Mouse (Mus musculus) neural tube, embryonic 11.5 days (tissue): ENCODE data around the gene Peli2. TPM values are rescaled to one million over a fixed set of nuclear protein-coding genes. Genes with fewer than 3 reads are reported as not detected.

Experiments
- ATAC-seq: fragments of 200-750 bp; cut with Nextera tagmentation; 2 replicates; pipeline ENCODE4 v1.8.0; 2017; ENCODE audit warnings: moderate number of reproducible peaks, mild to moderate bottlenecking, moderate TSS enrichment, moderate library complexity; ENCODE audit not compliant: insufficient read depth, low FRiP score, low TSS enrichment
- DNase-seq: peaks from one replicate; pipeline ENCODE4 v3.0.0-alpha.2; 2015; ENCODE audit warnings: low spot score
- H3K27ac ChIP-seq: fragments of 300-500 bp; sonication (generic); 2 replicates; pipeline ENCODE4 v1.5.1; 2014; ENCODE audit warnings: low read depth, mild to moderate bottlenecking, low read length
- H3K27me3 ChIP-seq: fragments of 300-500 bp; sonication (generic); 2 replicates; pipeline ENCODE4 v1.6.1; 2014; ENCODE audit warnings: mild to moderate bottlenecking, low read length, mixed read lengths; ENCODE audit not compliant: control insufficient read depth, insufficient read depth
- H3K36me3 ChIP-seq: fragments of 300-500 bp; sonication (generic); 2 replicates; pipeline ENCODE4 v1.6.1; 2014; ENCODE audit warnings: mild to moderate bottlenecking, low read length, moderate library complexity, mixed read lengths; ENCODE audit not compliant: control insufficient read depth, insufficient read depth
- H3K4me1 ChIP-seq: fragments of 300-500 bp; sonication (generic); 2 replicates; pipeline ENCODE4 v1.6.1; 2014; ENCODE audit warnings: low read length, mixed read lengths; ENCODE audit not compliant: control insufficient read depth, insufficient read depth
- H3K4me2 ChIP-seq: fragments of 300-500 bp; sonication (generic); 2 replicates; pipeline ENCODE4 v1.6.1; 2014; ENCODE audit warnings: low read depth, mild to moderate bottlenecking, moderate library complexity
- H3K4me3 ChIP-seq: fragments of 300-500 bp; sonication (generic); 2 replicates; pipeline ENCODE4 v1.5.1; 2014; ENCODE audit warnings: low read depth, low read length
- H3K9ac ChIP-seq: fragments of 300-500 bp; sonication (generic); 2 replicates; pipeline ENCODE4 v1.6.1; 2014; ENCODE audit warnings: mild to moderate bottlenecking, low read length
- H3K9me3 ChIP-seq: fragments of 300-500 bp; sonication (generic); 2 replicates; pipeline ENCODE4 v1.6.1; 2016; ENCODE audit warnings: low read length; ENCODE audit not compliant: control insufficient read depth
- WGBS: fragments of 180-500 bp; shearing (Covaris S2); extraction: QIAGEN DNeasy Blood & Tissue Kit; methylation state at CpG from one replicate; pipeline ENCODE4 v1.1.7; 2014; 5-methylcytosine and 5-hydroxymethylcytosine counted together
- polyA plus RNA-seq: library from polyadenylated mRNA; unstranded; fragments of >200 nt; fragmentation: Nextera tagmentation; extraction: Ambion mirVana; gene quantifications from 2 replicates; pipeline ENCODE4 v1.2.1, GENCODE M21; 2014

Gene Peli2
- polyA plus RNA-seq, 1 experiment from 2014 or later, result 18.7 TPM

DNA sequence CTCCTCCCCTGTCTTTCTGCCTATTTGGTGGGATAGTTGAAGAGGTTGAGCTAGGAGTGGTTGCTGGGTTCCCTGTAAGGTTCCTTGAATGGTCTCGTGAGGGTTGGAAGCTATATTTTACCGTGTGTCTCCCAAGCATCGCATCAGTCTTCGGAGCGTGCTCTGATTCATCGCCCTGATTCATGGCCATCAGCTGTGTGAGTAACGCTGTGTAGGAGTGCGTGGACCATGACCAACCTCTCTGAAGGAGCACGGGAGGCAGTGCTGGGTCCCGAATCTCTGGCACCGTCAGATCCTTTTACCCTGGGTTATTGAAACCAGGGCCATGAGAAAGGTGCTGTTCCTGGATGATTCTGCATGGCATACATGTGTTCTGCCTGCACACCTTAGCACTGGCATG lies 92.2 kb downstream of the Peli2 start:
- Histone ChIP-seq H3K27me3 (no peaks in the 10 kb centered on the region), H3K4me1 (no peaks in the 10 kb centered on the region; the same call in 1 of the 2 replicates), H3K9me3 (no peaks in the 10 kb centered on the region), H3K27ac (no peak overlapping the region), H3K4me3 (no peak overlapping the region), H3K36me3 (no peaks in the 10 kb centered on the region), H3K9ac (no peak overlapping the region), H3K4me2 (no peak overlapping the region)
- DNase-seq (no peak), ATAC-seq (no peak)
- WGBS, result 84% methylated on average over 11 of the region's 11 CpGs

DNA sequence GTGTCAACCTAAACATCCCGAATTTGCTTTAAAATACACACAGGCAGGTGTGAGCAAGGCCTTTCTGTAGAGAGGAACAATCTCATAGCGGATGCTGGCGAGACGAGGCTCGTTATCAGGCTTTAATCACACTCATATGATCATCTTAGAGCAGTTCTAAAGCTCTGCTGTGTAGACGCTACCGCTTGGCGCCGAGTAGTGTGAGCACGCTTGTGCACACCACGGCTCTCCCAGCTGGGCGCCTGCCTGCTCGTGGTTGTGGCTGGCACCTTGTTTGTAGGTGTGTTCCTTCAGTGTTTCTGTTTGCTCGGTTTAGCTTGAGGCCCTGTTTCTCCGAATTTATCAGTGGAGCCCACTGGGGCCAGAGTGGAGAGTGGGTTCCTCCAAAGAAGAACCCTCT lies 93.0 kb downstream of the Peli2 start:
- Histone ChIP-seq H3K27me3 (no peaks in the 10 kb centered on the region), H3K4me3 (no peak overlapping the region), H3K27ac (no peak overlapping the region), H3K36me3 (no peaks in the 10 kb centered on the region), H3K4me2 (no peak overlapping the region), H3K9ac (no peak overlapping the region), H3K9me3 (no peaks in the 10 kb centered on the region), H3K4me1 (no peaks in the 10 kb centered on the region)
- ATAC-seq (no peak), DNase-seq (no peak)
- 93% methylated on average over 15 of the region's 15 CpGs for WGBS

DNA sequence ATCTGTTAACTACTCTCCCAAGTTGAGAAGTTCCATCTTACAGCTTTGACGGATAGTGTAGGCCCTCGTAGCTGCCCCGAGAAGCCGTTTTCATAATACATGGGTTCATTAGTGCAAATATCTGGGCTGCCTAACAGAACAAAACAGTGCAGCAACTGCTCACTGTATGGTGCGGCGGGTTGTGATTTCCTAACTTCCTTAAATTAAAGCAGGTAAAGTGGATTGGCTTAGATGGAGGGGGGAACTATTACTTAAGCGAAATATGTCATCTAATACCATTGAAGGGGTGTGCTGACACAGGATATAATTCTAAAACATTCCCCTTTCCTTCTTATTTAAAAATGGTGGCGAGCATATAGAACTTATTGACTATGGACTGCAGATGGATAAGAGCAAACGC lies 101.4 kb downstream of the Peli2 start:
- H3K27me3 ChIP-seq, result no peaks in the 10 kb centered on the region
- no peak overlapping the region for H3K4me2 ChIP-seq
- WGBS, result 87% methylated on average over 9 of the region's 9 CpGs
- no peak overlapping the region for H3K4me3 ChIP-seq
- DNase-seq, result no peak
- no peak overlapping the region for H3K27ac ChIP-seq
- ATAC-seq, result no peak
- H3K36me3 ChIP-seq, result no peaks in the 10 kb centered on the region
- no peaks in the 10 kb centered on the region for H3K9me3 ChIP-seq
- 0 out of 2 replicates have a peak, but pooled peaks cover 3% of the 10 kb centered on the region for H3K4me1 ChIP-seq
- no peak overlapping the region for H3K9ac ChIP-seq

DNA sequence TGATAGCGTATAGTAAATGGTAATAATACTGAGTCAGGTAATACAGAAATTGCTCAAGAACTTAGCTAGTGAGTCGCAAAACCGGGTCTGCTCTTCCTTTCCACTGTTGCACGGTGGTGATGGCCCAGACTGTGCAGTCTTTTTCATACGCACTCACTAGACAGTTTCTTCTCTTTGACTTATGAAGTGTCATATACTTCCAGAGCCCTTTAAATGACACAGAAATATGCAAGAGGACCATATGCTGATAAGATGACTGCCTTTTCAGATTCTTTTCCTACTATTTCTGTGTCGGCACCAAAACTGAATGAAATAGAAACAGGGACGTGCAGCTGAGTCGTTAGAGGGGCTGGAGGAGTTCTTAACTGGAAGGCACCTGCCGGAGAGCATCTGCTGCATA lies 102.1 kb downstream of the Peli2 start:
- Histone ChIP-seq H3K4me1 (0 out of 2 replicates have a peak, but pooled peaks cover 3% of the 10 kb centered on the region), H3K9ac (no peak overlapping the region), H3K4me3 (no peak overlapping the region), H3K27ac (no peak overlapping the region), H3K36me3 (no peaks in the 10 kb centered on the region), H3K4me2 (no peak overlapping the region), H3K9me3 (no peaks in the 10 kb centered on the region), H3K27me3 (no peaks in the 10 kb centered on the region)
- WGBS, result 89% methylated on average over 9 of the region's 9 CpGs
- no peak for DNase-seq
- ATAC-seq, result no peak

DNA sequence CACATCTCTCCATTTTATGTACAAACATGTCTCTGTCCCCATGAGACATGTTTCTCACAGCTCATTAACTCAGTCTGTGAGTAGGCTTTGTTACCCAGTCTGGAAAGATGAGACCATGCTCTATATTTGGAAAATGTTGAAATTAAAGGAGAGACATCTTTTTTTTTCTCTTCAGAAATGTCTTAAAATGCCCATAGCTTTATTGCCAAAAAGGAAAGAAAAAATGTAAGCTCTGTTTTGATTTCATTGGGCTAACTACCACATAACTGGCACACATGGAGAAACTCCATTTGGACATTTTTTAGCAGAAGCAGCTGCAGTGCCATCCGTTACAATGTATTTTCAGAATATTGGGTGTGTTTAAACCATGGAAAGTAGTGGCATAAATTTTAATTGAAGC lies 103.6 kb downstream of the Peli2 start:
- Histone ChIP-seq H3K4me3 (no peak overlapping the region), H3K4me2 (no peak overlapping the region), H3K9ac (no peak overlapping the region), H3K9me3 (no peaks in the 10 kb centered on the region), H3K27me3 (no peaks in the 10 kb centered on the region), H3K4me1 (0 out of 2 replicates have a peak, but pooled peaks cover 3% of the 10 kb centered on the region), H3K27ac (no peak overlapping the region), H3K36me3 (no peaks in the 10 kb centered on the region)
- 90% methylated on average over 1 of the region's 1 CpGs for WGBS
- DNase-seq, result no peak
- ATAC-seq, result no peak

DNA sequence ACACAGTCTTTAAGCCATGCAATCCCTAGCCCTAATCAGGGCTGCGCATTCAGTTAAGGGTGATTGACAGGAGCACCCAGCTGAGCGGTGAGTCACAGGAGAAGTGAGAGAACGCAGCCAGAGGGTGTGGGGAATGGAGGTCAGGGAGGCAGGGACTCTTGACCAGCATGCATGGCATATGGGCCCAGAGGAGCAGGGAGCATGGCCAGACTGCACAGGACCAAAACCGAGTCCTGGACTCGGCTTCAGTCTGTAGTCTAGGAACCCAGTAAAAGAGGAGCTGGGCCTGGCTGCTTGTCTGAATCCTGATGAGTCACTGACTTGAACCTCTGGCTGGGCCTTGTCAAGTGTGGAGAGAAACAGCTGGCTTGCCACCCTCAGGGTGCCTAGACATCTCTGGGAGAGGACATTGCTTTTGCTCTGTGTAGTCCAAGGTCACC lies 104.3 kb downstream of the Peli2 start:
- 0 out of 2 replicates have a peak, but pooled peaks cover 3% of the 10 kb centered on the region for H3K4me1 ChIP-seq
- ATAC-seq, result no peak
- H3K36me3 ChIP-seq, result no peaks in the 10 kb centered on the region
- no peaks in the 10 kb centered on the region for H3K9me3 ChIP-seq
- no peaks in the 10 kb centered on the region for H3K27me3 ChIP-seq
- H3K4me3 ChIP-seq, result no peak overlapping the region
- no peak overlapping the region for H3K27ac ChIP-seq
- H3K4me2 ChIP-seq, result no peak overlapping the region
- H3K9ac ChIP-seq, result no peak overlapping the region
- no peak for DNase-seq
- WGBS, result 56% methylated on average over 5 of the region's 5 CpGs

DNA sequence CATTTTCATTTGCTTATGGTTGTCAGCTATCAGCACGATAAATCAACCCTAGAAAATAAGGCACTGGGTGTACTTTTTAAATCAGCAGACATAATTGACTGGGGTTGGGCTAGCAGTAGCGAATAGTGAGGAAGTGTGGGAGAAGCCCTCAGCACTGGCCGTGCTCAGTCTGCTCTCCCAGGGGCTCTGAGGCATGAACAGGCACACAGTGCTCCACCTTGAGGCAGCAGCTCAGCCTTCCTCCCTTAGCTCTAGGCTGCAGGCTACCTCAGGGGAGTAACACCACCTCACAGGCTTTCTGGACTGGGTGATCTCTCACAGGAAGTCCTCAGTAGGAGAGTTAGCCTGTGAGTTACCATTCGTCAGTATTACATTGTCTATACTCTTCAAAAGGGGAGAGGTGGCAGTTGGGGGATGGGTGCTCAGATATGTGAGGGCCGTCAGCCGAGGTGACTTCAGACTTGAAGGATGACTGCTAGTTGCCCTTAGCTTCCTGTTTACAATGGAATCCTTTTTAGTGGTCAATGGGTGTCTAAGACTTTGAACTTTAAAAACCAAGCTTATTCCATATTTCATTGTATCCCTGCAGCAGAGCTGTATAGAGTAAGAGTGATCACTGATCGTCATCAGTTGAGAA lies 105.3 kb downstream of the Peli2 start:
- H3K9ac ChIP-seq, result no peak overlapping the region
- no peak overlapping the region for H3K4me3 ChIP-seq
- no peaks in the 10 kb centered on the region for H3K36me3 ChIP-seq
- ATAC-seq (no peak), DNase-seq (no peak)
- no peak overlapping the region for H3K4me2 ChIP-seq
- no peaks in the 10 kb centered on the region for H3K27me3 ChIP-seq
- H3K27ac ChIP-seq, result no peak overlapping the region
- 74% methylated on average over 7 of the region's 7 CpGs for WGBS
- 0 out of 2 replicates have a peak, but pooled peaks cover 3% of the 10 kb centered on the region for H3K4me1 ChIP-seq
- no peaks in the 10 kb centered on the region for H3K9me3 ChIP-seq

DNA sequence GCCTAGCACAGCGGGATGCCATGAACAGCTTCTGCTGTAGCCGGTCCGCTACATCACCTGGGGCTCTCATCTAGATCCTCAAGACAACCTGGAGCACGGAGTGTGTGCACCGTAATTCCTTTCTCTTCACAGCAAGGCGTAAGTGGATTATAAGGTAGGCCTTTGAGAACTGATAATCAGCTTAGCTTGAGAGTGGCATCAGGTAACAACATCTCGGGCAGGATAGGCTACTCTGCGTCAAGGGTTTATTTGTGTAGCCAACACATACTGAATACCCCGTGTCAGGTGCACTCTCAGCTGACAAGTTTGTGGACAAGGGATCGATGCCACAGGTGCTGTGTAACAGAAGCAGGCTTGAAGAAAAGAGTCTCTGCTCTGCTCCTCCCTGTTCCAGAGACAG lies 106.1 kb downstream of the Peli2 start:
- Histone ChIP-seq H3K27me3 (no peaks in the 10 kb centered on the region), H3K4me1 (0 out of 2 replicates have a peak, but pooled peaks cover 3% of the 10 kb centered on the region), H3K36me3 (no peaks in the 10 kb centered on the region), H3K9ac (no peak overlapping the region), H3K4me3 (no peak overlapping the region), H3K27ac (no peak overlapping the region), H3K4me2 (no peak overlapping the region), H3K9me3 (no peaks in the 10 kb centered on the region)
- 96% methylated on average over 10 of the region's 10 CpGs for WGBS
- DNase-seq, result no peak
- no peak for ATAC-seq

DNA sequence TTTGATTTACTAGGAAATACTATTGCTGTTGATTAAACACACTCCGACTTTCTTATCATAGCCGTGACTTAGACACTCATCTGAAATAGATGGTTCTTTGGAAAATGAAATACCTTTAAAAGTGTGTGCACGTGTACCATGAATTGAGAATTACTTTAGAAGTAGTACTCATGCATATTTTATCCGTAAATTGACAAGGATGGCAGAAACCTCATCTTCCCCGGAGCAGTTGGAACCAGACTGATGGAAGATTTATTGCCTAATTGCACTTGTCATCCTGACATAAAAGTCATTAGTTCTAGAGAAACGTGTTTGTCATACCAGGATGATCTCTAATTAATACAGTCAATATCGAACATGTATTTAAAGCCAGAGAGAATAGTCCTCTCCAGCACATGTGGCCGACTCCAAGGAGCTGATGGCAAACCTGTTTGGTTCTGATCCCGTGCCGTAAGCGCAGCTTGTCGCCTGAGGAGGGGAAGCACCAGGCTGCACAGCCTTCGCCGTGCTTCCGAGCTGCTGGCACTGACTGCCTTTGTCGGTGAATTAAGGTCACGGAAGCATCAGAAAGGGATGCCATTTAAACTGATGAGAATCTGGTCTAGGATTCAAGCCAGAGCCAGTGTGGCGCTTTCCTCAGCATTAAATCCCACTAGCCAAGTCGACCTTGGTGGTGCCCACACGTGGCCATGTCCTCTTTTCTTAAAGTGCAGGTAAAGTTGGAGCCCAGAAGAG lies 114.3 kb downstream of the Peli2 start:
- ATAC-seq, result no peak
- Histone ChIP-seq H3K4me2 (no peak overlapping the region), H3K36me3 (no peaks in the 10 kb centered on the region), H3K4me1 (no peaks in the 10 kb centered on the region), H3K27ac (no peak overlapping the region), H3K4me3 (no peak overlapping the region), H3K9ac (no peak overlapping the region), H3K27me3 (no peaks in the 10 kb centered on the region), H3K9me3 (no peaks in the 10 kb centered on the region)
- 84% methylated on average over 20 of the region's 20 CpGs for WGBS
- DNase-seq, result no peak
